Mouse (Mus musculus): ENCODE results near the gene Sacs.

DNA sequence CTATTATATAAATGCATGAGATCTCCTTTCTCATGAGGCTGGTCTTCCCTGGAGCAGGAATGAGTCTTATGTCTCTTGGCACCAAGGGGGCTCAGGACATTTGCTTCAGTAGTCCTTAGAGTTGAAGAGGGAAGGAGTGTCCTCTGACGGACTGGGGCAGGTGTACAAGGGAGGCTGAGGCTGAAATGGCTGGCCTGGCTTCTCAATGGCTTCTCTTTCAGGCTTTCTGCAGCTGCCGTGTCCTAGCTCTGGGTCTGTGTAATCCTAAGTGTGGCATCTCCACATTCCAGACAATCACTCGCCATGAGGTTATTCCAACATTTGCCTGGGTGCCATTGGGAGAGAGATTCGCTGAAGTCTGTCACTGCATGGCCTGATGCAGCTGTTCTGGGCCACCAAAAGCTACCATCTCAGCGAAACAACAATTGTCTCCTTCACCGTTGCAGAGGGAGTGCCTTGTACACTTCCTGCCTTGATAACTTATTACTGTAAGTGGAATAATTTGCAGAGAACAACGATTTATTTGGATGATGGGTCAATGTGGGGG, 9.2 kb upstream of the Sacs start:
- TF ChIP-seq CTCF (IDR thresholded peaks at IDR 0.05; ENCODE audit: control insufficient read depth, insufficient read depth, insufficient read length), result no peak
- TF ChIP-seq MAX (IDR thresholded peaks at IDR 0.05), result no peak
- TF ChIP-seq MYOD1 (IDR thresholded peaks at IDR 0.05; ENCODE audit: control insufficient read depth, insufficient read length, low read depth), result peak; percentile 94
- TF ChIP-seq USF1 (IDR thresholded peaks at IDR 0.05; ENCODE audit: low read depth), result no peak

Measured in C2C12 (cell line).